Mouse (Mus musculus) embryonic facial prominence, embryonic 15.5 days (tissue): Measurements from ENCODE around the gene Dnajc16. TPM values are rescaled to one million over a fixed set of nuclear protein-coding genes. Genes with fewer than 3 reads are reported as not detected.
A peak's percentile ranks its signal among the peaks of the same experiment; 100 is the strongest.

Experiments
- ATAC-seq: fragments of 200-750 bp; cut with Nextera tagmentation; 2 replicates; pipeline ENCODE4 v1.8.0; 2017; ENCODE audit warnings: low read depth, moderate TSS enrichment; ENCODE audit not compliant: insufficient number of reproducible peaks, low FRiP score, low TSS enrichment
- H3K27ac ChIP-seq: fragments of 300-500 bp; sonication (generic); replicated peaks from 2 replicates; pipeline ENCODE4 v1.5.1; 2015; ENCODE audit warnings: mild to moderate bottlenecking, inconsistent platforms
- H3K27me3 ChIP-seq: fragments of 300-500 bp; sonication (generic); 2 replicates; pipeline ENCODE4 v1.6.1; 2015; ENCODE audit warnings: inconsistent platforms
- H3K36me3 ChIP-seq: fragments of 300-500 bp; sonication (generic); 2 replicates; pipeline ENCODE4 v1.6.1; 2015; ENCODE audit warnings: mild to moderate bottlenecking, inconsistent platforms
- H3K4me1 ChIP-seq: fragments of 300-500 bp; sonication (generic); 2 replicates; pipeline ENCODE4 v1.6.1; 2015; ENCODE audit warnings: inconsistent platforms
- H3K4me2 ChIP-seq: fragments of 300-500 bp; sonication (generic); replicated peaks from 2 replicates; pipeline ENCODE4 v1.6.1; 2015; ENCODE audit warnings: mild to moderate bottlenecking, inconsistent platforms
- H3K4me3 ChIP-seq: fragments of 300-500 bp; sonication (generic); replicated peaks from 2 replicates; pipeline ENCODE4 v1.5.1; 2015; ENCODE audit warnings: mild to moderate bottlenecking, inconsistent platforms
- H3K9ac ChIP-seq: fragments of 300-500 bp; sonication (generic); 2 replicates; pipeline ENCODE4 v1.6.1; 2015; ENCODE audit warnings: inconsistent platforms
- H3K9me3 ChIP-seq: fragments of 300-500 bp; sonication (generic); replicated peaks from 2 replicates; pipeline ENCODE4 v1.6.1; 2016; ENCODE audit warnings: inconsistent platforms
- WGBS: fragments of 180-500 bp; shearing (Covaris S2); methylation state at CpG from one replicate; pipeline ENCODE4 v1.1.7; 2015; 5-methylcytosine and 5-hydroxymethylcytosine counted together
- polyA plus RNA-seq: library from polyadenylated mRNA; unstranded; fragments of >200 nt; fragmentation: Nextera tagmentation; extraction: Ambion mirVana; gene quantifications from 2 replicates; pipeline ENCODE4 v1.2.1, GENCODE M21; 2015

Dnajc16 gene
- polyA plus RNA-seq, 1 experiment from 2014 or later, result 5.0 TPM

GRCm38 (mm10) chr4:141741856-141742255 lies 48.9 kb downstream of the Dnajc16 start:
- Histone ChIP-seq H3K36me3 (no peaks in the 10 kb centered on the region), H3K4me3 (no peak overlapping the region), H3K4me1 (no peaks in the 10 kb centered on the region), H3K9me3 (no peaks in the 10 kb centered on the region), H3K9ac (no peak overlapping the region), H3K27me3 (no peaks in the 10 kb centered on the region), H3K27ac (peak overlapping the region; percentile 29), H3K4me2 (no peak overlapping the region)
- WGBS, result 60% methylated on average over 9 of the region's 9 CpGs
- ATAC-seq, result peak; percentile 63; the same call in 1 of the 2 replicates

GRCm38 (mm10) chr4:141738015-141738414 lies 52.7 kb downstream of the Dnajc16 start:
- no peak for ATAC-seq
- Histone ChIP-seq H3K27ac (no peak overlapping the region), H3K27me3 (no peaks in the 10 kb centered on the region), H3K4me3 (no peak overlapping the region), H3K4me1 (peaks cover 12% of the 10 kb centered on the region), H3K9me3 (no peaks in the 10 kb centered on the region), H3K36me3 (no peaks in the 10 kb centered on the region), H3K9ac (no peak overlapping the region), H3K4me2 (no peak overlapping the region)
- 60% methylated on average over 8 of the region's 8 CpGs for WGBS

GRCm38 (mm10) chr4:141736856-141737255 lies 53.9 kb downstream of the Dnajc16 start:
- WGBS, result 67% methylated on average over 4 of the region's 4 CpGs
- ATAC-seq, result no peak
- Histone ChIP-seq H3K4me2 (no peak overlapping the region), H3K4me1 (peaks cover 12% of the 10 kb centered on the region), H3K4me3 (no peak overlapping the region), H3K27ac (no peak overlapping the region), H3K9me3 (no peaks in the 10 kb centered on the region), H3K36me3 (no peaks in the 10 kb centered on the region), H3K9ac (no peak overlapping the region), H3K27me3 (no peaks in the 10 kb centered on the region)

GRCm38 (mm10) chr4:141735206-141735560 lies 55.5 kb downstream of the Dnajc16 start:
- WGBS, result 21% methylated on average over 9 of the region's 9 CpGs
- H3K36me3 ChIP-seq, result no peaks in the 10 kb centered on the region
- no peak overlapping the region for H3K9ac ChIP-seq
- H3K4me2 ChIP-seq, result peak overlapping the region; percentile 61
- peaks cover 12% of the 10 kb centered on the region for H3K4me1 ChIP-seq
- H3K27me3 ChIP-seq, result no peaks in the 10 kb centered on the region
- H3K4me3 ChIP-seq, result peak overlapping the region; percentile 46
- H3K9me3 ChIP-seq, result no peaks in the 10 kb centered on the region
- ATAC-seq, result no peak
- H3K27ac ChIP-seq, result peak overlapping the region; percentile 78; the same call in 1 of the 2 replicates

GRCm38 (mm10) chr4:141734446-141735205 lies 56.1 kb downstream of the Dnajc16 start:
- Histone ChIP-seq H3K9me3 (no peaks in the 10 kb centered on the region), H3K27me3 (no peaks in the 10 kb centered on the region), H3K9ac (no peak overlapping the region), H3K4me1 (peaks cover 12% of the 10 kb centered on the region), H3K36me3 (no peaks in the 10 kb centered on the region), H3K4me3 (peak overlapping the region; percentile 46), H3K27ac (peak overlapping the region; percentile 78), H3K4me2 (peak overlapping the region; percentile 61)
- WGBS, result 7% methylated on average over 24 of the region's 24 CpGs
- ATAC-seq, result peak; percentile 95

GRCm38 (mm10) chr4:141731766-141732165 lies 59.0 kb downstream of the Dnajc16 start:
- Histone ChIP-seq H3K9ac (no peak overlapping the region), H3K36me3 (no peaks in the 10 kb centered on the region), H3K4me3 (no peak overlapping the region), H3K4me2 (no peak overlapping the region), H3K9me3 (no peaks in the 10 kb centered on the region), H3K27ac (no peak overlapping the region), H3K27me3 (no peaks in the 10 kb centered on the region), H3K4me1 (peaks cover 12% of the 10 kb centered on the region)
- 81% methylated on average over 5 of the region's 5 CpGs for WGBS
- ATAC-seq, result no peak

GRCm38 (mm10) chr4:141730401-141730800 lies 60.3 kb downstream of the Dnajc16 start:
- ATAC-seq, result no peak
- Histone ChIP-seq H3K9ac (no peak overlapping the region), H3K9me3 (no peaks in the 10 kb centered on the region), H3K4me1 (peaks cover 12% of the 10 kb centered on the region), H3K27ac (no peak overlapping the region), H3K4me3 (no peak overlapping the region), H3K36me3 (no peaks in the 10 kb centered on the region), H3K4me2 (no peak overlapping the region), H3K27me3 (no peaks in the 10 kb centered on the region)
- WGBS, result 80% methylated on average over 13 of the region's 13 CpGs

- Histone ChIP-seq H3K4me2 (no peak overlapping the region), H3K9ac (no peak overlapping the region), H3K4me1 (peaks cover 2% of the 10 kb centered on the region; the same call in 1 of the 2 replicates), H3K4me3 (no peak overlapping the region), H3K27me3 (no peaks in the 10 kb centered on the region), H3K9me3 (no peaks in the 10 kb centered on the region), H3K36me3 (no peaks in the 10 kb centered on the region), H3K27ac (no peak overlapping the region)
- no peak for ATAC-seq
- WGBS, result 81% methylated on average over 3 of the region's 3 CpGs
Measured at GRCm38 (mm10) chr4:141729266-141729665, 61.5 kb downstream of the Dnajc16 start.

- Histone ChIP-seq H3K4me3 (no peak overlapping the region), H3K4me1 (peaks cover 23% of the 10 kb centered on the region), H3K36me3 (no peaks in the 10 kb centered on the region), H3K9me3 (no peaks in the 10 kb centered on the region), H3K27ac (no peak overlapping the region), H3K27me3 (no peaks in the 10 kb centered on the region), H3K4me2 (no peak overlapping the region), H3K9ac (no peak overlapping the region)
- ATAC-seq, result no peak
- 40% methylated on average over 3 of the region's 3 CpGs for WGBS
Measured at GRCm38 (mm10) chr4:141725738-141726137, 65.0 kb downstream of the Dnajc16 start.

- H3K4me2 ChIP-seq, result no peak overlapping the region
- H3K9me3 ChIP-seq, result no peaks in the 10 kb centered on the region
- no peak overlapping the region for H3K27ac ChIP-seq
- no peak for ATAC-seq
- peaks cover 27% of the 10 kb centered on the region for H3K4me1 ChIP-seq
- no peak overlapping the region for H3K4me3 ChIP-seq
- no peaks in the 10 kb centered on the region for H3K36me3 ChIP-seq
- WGBS, result 72% methylated on average over 5 of the region's 5 CpGs
- H3K27me3 ChIP-seq, result no peaks in the 10 kb centered on the region
- H3K9ac ChIP-seq, result no peak overlapping the region
Measured at GRCm38 (mm10) chr4:141725277-141725676, 65.5 kb downstream of the Dnajc16 start.

GRCm38 (mm10) chr4:141724594-141724993 lies 66.1 kb downstream of the Dnajc16 start:
- H3K4me2 ChIP-seq, result no peak overlapping the region
- H3K4me3 ChIP-seq, result no peak overlapping the region
- ATAC-seq, result no peak
- H3K9me3 ChIP-seq, result no peaks in the 10 kb centered on the region
- no peaks in the 10 kb centered on the region for H3K36me3 ChIP-seq
- no peak overlapping the region for H3K27ac ChIP-seq
- H3K27me3 ChIP-seq, result no peaks in the 10 kb centered on the region
- 69% methylated on average over 11 of the region's 11 CpGs for WGBS
- no peak overlapping the region for H3K9ac ChIP-seq
- peaks cover 33% of the 10 kb centered on the region for H3K4me1 ChIP-seq

GRCm38 (mm10) chr4:141723673-141724068 lies 67.1 kb downstream of the Dnajc16 start:
- peaks cover 34% of the 10 kb centered on the region for H3K4me1 ChIP-seq
- peak overlapping the region; percentile 77 for H3K4me2 ChIP-seq
- ATAC-seq, result no peak
- WGBS, result 5% methylated on average over 13 of the region's 13 CpGs
- H3K9ac ChIP-seq, result 0 out of 2 replicates have a peak overlapping the region, but pooled peaks have one; percentile 16
- H3K4me3 ChIP-seq, result peak overlapping the region; percentile 92
- H3K36me3 ChIP-seq, result no peaks in the 10 kb centered on the region
- no peaks in the 10 kb centered on the region for H3K27me3 ChIP-seq
- H3K27ac ChIP-seq, result peak overlapping the region; percentile 97
- H3K9me3 ChIP-seq, result no peaks in the 10 kb centered on the region
